Mouse (Mus musculus) ES-E14 (cell line): ENCODE measurements around the gene Mettl21e.

ENCODE experiments used
- CHD2 ChIP-seq: IDR thresholded peaks from 2 replicates; pipeline ENCODE4 v1.6.1; 2014; ENCODE audit warnings: mild to moderate bottlenecking, low read depth, low read length, inconsistent platforms
- ZNF384 ChIP-seq: IDR thresholded peaks from 2 replicates; pipeline ENCODE4 v1.6.1; 2012; ENCODE audit warnings: low read depth, low read length, inconsistent platforms

- no peak for TF ChIP-seq ZNF384
- TF ChIP-seq CHD2 = no peak
Observed at GRCm38 (mm10) chr1:44235311-44235710, 16.6 kb upstream of the Mettl21e start.
